Mouse (Mus musculus): ENCODE measurements around the gene 4833420G17Rik.
"Not testable (repeated sequence)": the region's sequence is repeated elsewhere in the genome, so short reads cannot be mapped to it uniquely, and the experiment has no call there.

4833420G17Rik gene

DNA sequence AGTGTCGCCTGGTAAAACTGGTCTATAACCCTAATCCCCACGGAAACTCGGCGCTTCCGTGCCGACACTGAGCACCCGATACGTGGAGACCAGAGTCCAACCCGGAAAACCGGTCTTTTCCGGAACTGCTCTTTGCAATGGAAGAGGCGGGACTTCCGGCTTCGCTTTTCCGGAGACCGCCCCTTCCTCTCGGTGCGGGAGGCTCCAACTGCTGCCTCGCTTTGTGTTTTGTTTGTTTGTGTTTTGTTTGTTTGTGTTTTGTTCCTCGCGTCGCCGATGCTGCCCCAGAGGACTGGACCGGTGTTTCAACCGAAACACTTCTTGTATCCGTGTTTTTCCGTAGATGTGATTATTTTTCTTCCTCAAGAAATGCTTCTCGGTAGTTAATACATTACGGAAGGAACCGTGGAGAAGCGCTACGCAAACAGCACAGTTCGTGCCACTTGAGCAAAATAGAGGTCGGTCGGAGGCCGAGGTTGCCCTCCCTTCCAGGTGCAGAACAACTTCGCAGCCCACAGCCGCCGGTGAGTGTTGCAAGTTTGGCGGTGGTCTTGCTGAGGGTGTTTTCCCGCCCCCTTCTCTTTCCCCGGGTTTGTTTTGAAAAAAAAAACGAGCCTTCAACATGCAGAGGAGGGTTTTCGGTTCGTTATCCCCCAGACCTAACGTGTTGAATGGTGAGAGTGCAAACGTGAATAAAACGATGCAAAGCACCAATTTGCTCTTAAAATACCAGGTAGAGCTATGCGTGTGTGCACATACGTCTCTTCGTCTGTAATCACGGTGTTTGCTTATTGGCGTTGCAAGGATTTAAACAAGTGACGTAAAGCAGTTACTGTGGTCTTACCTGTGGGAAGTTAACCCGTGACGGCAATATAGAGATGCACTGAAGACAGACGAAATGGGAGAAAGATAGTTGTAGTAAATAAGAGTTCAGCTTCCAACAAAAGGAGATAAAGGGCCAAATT is at the start of gene 4833420G17Rik:
4833420G17Rik (plus strand) TSS at position 173 of the 965 bp plus-strand sequence.
- CTCF ChIA-PET, result interaction anchor here (0.9 kb wide), 1 partner anchor 22 kb away, joined by 4 read pairs; no protein-coding TSS in a partner anchor

DNA sequence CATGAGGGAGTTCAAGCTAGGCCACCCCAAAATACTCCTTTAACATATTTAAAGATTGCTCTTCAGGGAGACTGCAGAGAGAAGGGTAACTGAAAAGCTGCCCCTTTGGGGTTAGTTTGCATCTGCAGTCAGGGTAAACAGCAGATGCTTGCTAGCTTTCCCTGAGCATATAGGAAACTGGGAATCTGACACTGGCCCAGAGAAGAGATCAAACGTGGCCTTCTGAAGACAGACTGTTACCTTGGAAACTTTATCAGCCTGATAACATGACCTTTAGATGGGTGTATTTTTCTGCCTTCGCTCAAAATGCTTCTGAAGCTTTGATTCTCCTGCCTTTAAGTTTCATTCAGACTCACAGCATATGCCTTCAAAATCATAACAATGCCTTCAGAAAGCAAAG is 49.5 kb upstream of the 4833420G17Rik start:
- CTCF ChIA-PET, result interaction anchor here (1.1 kb wide), 1 partner anchor 16 kb away, joined by 3 read pairs; no protein-coding TSS in a partner anchor

DNA sequence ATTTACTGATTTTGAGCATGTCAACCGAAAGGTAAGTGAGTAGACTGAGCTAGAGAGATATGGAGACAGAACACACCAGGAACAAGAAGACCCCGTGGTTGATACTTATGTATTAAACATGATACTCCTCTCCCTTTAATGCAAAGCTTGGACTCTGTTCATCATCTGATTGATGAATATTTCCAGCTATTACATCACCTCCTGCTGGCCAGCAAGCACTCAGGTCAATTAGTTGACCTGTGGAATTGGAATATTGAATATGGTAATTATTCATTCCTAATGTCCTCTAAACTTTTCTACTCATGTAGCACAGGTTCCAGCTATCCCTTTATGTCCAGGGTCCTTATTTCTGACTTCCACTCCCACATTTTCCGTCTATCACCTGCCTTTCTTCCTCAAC is 44.1 kb upstream of the 4833420G17Rik start:
- CTCF ChIA-PET, result interaction anchor here (0.6 kb wide), 1 partner anchor 48 kb away, joined by 6 read pairs; no protein-coding TSS in a partner anchor

DNA sequence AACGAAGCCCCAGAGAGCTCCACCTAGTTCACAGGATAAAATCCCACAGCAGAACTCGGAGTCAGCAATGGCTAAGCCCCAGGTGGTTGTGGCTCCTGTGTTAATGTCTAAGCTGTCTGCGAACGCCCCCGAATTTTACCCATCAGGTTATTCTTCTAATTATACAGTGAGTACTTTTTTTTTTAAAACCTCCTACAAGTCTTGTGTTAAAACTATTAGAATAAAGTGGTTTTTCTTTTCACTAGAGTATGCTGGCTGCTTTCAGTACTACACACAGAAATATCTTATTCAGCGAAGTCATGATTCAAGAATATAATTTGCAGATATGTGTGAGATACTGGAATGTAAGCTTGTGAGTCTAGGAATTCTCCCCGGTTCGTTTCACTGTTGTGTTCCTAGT is 32.4 kb upstream of the 4833420G17Rik start:
- CTCF ChIA-PET, result interaction anchor here (0.6 kb wide), 1 partner anchor 693 kb away, joined by 3 read pairs; no protein-coding TSS in a partner anchor

DNA sequence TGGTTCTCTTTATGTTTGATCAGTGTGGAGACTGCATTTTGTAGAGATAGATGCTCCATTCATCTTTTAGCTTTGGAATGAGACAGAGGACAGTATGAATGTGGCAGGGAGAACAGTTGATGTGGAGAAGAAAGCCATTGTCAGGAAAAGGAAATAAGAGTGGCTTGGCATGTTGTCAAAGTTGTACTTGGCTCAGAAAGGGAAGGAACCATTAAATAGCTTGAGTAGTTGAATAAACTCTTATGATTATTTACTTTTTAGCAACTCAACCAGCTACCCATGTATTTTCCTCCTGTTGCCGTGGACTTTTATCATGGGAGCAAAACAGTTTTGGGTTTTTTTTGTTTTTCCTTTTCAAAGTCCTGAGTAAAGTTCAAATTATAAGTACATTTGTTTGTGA is 30.5 kb upstream of the 4833420G17Rik start:
- CTCF ChIA-PET, result no interaction called here

DNA sequence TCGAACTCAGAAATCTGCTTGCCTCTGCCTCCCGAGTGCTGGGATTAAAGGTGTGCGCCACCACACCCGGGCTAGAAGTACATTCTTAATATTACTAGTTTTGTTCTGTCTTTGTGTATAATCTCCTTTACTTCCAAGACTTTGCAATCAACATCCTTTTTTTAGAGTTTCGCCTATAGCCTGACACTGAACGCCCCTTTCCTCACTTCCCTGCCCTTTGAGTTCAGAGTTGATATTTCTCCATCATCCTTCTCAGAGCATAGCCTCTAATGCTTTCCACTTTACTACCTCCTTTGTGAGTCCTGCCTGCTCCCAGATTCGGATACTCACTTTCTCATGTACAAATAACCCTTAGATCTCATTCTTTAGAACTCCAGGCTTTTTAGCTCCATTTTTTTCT is 28.2 kb upstream of the 4833420G17Rik start:
- CTCF ChIA-PET, result interaction anchor here (0.6 kb wide), 1 partner anchor 138 kb away, joined by 4 read pairs; no protein-coding TSS in a partner anchor

DNA sequence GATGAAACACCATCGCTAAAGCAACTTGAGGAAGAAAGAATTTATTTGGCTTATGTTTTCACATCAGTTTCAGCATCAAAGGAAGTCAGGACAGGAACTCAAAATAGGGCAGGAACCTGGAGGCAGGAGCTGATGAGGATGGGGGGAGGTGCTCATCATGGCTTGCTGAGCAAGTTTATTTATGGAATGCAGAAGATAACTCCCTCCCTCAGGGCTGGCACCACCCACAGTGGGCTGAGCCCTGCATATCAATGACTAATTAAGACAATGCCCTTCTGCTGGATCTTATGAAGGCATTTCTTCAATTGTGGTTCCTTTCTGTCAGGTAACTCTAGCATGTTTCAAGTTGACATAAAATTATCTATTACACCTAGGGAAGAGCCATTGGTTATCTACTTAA is 20.3 kb upstream of the 4833420G17Rik start:
- CTCF ChIA-PET, result no interaction called here

DNA sequence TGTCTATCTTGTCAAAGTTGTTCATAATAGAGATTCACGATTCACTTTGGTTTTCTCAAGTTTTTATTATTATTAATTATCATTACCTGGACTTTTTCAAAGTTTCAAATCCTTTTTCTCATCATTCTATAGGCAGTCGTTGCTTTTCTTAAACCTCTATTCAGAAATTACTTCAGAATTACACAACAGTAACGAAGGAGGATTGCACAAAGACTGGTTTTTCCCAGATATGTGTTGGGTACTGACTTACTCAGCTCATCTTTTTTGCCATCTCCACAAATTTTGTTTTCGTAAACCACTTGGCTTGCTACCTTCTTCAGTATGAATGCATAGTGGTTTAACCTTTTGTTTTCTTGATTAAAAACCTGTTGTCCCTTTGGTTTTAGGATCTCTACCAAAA is 9.0 kb upstream of the 4833420G17Rik start:
- CTCF ChIA-PET, result interaction anchor here (0.7 kb wide), 1 partner anchor 30 kb away, joined by 4 read pairs; no protein-coding TSS in a partner anchor

DNA sequence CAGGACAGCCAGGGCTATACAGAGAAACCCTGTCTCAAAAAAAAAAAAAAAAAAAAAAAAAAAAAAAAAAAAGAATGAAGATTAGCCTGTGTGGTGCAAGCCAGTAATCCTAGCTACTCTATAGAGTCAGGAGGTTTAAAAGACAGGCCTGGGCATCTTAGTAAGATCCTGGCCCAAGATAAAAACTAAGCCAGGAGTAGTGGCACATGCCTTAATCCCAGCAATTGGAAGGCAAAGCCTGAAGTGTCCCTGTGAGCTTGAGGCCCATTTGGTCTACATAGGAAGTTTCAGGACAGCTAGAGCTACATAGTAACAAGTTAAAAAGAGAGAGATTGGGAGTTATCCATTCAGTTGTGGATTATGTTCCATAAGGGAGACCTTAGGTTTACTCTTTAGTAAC is 7.5 kb upstream of the 4833420G17Rik start:
- CTCF ChIA-PET, result interaction anchor here (0.8 kb wide), 1 partner anchor 41 kb away, joined by 3 read pairs; no protein-coding TSS in a partner anchor

DNA sequence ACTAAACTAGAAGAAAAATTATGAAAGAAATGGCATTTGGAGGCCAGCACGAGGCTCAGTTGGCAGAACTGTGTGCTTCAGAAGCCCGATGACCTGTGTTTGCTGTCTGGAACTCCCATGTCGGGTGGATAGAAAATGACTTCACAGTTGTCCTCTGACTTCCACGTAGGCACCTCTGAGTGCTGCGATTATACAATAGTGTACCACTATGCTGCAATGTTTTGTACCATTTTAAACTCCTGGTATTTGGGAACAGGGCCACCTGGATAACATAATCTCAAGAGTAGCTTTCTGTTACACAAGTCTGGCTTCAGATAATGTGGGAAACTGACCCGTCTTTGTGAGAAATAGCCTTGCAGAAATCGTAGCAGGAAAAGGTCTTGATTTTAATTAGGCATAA is 6.2 kb upstream of the 4833420G17Rik start:
- CTCF ChIA-PET, result no interaction called here

DNA sequence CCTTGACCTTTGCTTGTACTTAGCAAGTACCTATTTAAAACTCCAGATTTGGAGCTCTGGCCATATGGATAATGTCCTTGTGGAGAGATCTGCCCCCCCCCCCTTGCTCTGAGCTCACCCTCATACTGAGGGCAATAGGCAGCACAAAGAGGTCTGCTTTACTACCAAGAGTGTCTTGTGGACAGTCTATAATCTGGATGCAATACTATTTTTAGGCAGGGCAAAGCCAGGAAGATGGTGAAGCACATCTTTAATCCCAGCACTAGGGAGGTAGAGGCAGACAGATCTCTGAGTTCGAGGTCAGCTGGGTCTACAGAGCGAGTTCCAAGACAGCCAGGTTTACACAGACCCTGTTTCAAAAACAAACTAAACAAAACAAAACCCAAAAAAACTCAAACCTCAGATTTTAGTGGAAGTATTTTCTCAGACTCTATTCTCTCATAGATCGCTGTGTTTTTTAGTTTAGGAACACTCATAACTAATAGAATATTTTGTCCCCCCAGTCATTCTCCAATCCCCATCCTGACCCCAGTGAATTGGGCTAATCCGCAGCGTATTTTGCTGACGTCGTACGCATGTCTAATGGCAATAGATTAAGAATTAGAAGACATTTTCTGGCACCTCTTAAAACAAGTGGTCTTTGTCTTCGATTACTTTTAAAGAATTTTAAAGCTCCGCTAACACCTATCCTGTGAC is 520 bp upstream of the 4833420G17Rik start:
- CTCF ChIA-PET, result interaction anchor here (0.9 to 1.1 kb wide), 2 partner anchors 10 to 21 kb away, joined by 4 to 6 read pairs; no protein-coding TSS in a partner anchor

DNA sequence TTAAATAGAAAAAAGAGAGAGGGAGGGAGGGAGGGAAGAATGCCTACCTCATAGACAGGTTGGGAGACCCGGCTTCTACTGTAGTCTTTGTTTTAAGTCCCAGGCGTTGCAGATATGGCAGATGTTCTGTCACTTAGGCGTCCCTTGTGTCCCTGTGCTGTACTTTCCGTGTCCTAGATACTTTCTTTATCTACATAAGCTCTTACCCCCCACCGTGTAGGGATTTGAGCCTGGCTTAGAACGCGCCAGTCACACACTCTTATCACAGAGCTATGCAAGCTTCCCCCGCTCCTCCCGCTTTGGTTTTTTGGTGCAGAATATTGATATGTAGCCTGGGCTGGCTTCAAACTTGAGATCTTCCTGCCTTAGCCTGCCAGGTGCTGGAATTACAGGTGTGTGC is 14.1 kb downstream of the 4833420G17Rik start:
- CTCF ChIA-PET, result no interaction called here

DNA sequence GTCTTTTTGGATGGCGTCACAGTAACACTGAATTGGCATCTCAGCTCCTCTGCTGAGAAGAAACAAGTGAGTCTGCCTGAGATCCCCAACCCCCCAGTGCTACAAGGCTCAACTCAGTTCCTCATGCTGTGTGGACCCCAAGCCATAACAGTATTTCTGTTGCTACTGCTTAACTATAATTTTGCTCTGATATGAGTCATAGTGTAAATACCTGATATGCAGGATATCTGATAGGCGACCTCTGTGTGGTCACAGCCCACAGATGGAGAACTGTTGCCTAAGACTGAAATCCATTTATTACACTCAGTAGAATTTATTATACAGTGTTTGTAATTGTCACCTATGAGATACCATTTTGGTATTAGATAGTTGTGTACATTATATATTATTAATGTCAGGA is 15.2 kb downstream of the 4833420G17Rik start:
- CTCF ChIA-PET, result no interaction called here

DNA sequence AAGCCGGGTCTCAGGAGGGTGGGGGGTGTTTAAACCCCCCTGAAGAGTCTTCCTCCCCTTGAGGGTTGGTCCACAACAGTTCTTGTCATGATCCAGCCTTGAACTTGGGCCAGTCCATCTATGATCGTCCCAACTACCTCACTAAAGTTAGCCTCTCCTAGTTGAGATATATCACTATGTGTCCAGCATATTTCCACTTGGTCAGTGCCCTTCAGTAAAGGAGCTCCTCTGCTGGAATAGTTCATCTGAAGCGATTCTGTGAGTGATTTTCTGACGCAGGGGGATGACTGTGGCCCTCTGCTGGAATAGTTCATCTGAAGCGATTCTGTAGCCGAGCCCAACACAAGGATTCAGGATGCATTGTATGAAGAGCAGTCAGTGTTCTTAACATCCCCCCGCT is 24.8 kb downstream of the 4833420G17Rik start:
- CTCF ChIA-PET, result no interaction called here

DNA sequence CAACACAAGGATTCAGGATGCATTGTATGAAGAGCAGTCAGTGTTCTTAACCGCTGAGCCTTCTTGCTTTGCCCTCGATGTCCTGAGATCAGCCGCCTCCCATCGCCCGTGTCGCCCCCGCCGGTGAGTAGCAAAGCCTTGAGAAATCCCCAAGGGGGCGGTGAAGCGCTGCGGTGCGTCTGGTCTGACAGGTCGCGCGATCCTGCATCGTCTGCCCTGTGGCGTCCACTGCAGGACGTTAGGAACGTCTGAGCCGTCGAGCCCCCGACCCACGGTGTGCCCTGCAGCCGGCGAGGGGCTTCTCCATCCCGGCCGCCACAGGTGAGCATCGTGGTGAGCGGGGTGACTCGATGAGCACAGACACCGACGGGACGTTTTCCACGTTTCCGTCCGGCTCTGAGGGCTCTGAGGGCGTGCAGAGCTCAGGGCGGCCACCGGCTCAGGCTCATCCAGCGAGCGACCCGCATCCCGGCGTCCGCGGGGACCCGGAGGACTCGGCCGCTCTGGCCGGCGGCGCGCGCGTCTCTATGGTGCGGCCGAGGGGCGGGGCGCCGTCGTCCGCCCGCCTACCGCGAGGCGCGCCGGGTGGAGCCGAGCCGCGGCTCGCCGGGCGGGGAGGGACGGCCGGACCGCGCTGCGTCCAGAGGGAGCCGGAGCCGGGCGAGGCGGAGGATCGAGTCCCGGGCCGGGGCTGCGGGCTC is 25.5 kb downstream of the 4833420G17Rik start, which contains the start of the genes Tmem267 and 3110070M22Rik:
Tmem267 (plus strand) TSS at position 160 of the 701 bp plus-strand sequence.
3110070M22Rik (minus strand) TSS at position 504 of the 701 bp plus-strand sequence.
- CTCF ChIA-PET, result no interaction called here

DNA sequence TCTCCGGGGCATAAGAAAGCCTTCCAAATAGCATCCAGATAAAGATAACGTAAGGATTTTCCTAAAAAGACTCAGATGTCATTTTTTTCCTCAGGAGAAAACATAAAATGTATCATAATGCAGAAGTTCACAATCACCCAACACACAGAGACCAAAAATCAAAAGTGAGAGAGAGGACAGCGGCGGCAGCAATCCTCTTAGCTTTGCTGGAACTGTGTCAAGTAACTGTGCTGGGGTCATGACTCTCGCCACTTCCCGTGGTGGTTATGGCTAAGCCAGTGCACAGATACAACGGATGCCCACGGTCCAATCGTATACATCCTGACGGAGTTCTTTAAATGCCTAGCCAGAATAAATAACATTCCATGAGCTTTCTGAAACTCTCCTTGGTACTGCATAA is 29.5 kb downstream of the 4833420G17Rik start:
- CTCF ChIA-PET, result not testable (repeated sequence)

DNA sequence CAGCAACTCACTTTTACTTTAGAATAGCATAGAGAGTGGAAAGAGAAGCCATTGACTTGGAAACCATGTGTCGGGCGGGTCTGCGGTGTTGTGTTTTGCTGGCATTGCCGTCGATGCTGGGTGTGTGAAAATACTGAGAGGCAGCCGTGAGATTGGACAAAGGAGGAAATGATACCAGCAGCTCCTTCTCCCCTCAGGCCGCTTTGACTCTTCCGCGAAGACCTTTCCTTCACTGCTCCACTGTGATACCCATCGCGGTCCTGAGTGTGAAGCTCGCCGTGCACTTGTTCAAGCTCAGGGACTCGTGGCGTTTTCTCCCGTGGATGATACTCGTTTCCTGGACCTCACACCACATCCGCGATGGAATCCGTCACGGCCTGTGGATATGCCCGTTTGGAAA is 32.4 kb downstream of the 4833420G17Rik start:
- CTCF ChIA-PET, result not testable (repeated sequence)
